Mouse (Mus musculus) liver, embryonic 15.5 days (tissue): ENCODE measurements around the gene Rhbdf1. TPM values are rescaled to one million over a fixed set of nuclear protein-coding genes. Genes with fewer than 3 reads are reported as not detected.

Experiments used
- ATAC-seq: fragments of 200-750 bp; cut with Nextera tagmentation; 2 replicates; pipeline ENCODE4 v1.8.0; 2017; ENCODE audit warnings: moderate number of reproducible peaks, mild to moderate bottlenecking, moderate library complexity; ENCODE audit not compliant: insufficient read depth
- H3K27ac ChIP-seq: fragments of 300-500 bp; sonication (generic); replicated peaks from 2 replicates; pipeline ENCODE4 v1.5.1; 2015; ENCODE audit warnings: mild to moderate bottlenecking, inconsistent platforms
- H3K27me3 ChIP-seq: fragments of 300-500 bp; sonication (generic); 2 replicates; pipeline ENCODE4 v1.6.1; 2015; ENCODE audit warnings: mild to moderate bottlenecking, inconsistent platforms
- H3K36me3 ChIP-seq: fragments of 300-500 bp; sonication (generic); replicated peaks from 2 replicates; pipeline ENCODE4 v1.6.1; 2015; ENCODE audit warnings: moderate library complexity, mild to moderate bottlenecking, inconsistent platforms
- H3K4me1 ChIP-seq: fragments of 300-500 bp; sonication (generic); replicated peaks from 2 replicates; pipeline ENCODE4 v1.6.1; 2015; ENCODE audit warnings: inconsistent platforms
- H3K4me2 ChIP-seq: fragments of 300-500 bp; sonication (generic); 2 replicates; pipeline ENCODE4 v1.6.1; 2015; ENCODE audit warnings: moderate library complexity, mild to moderate bottlenecking, inconsistent platforms
- H3K4me3 ChIP-seq: fragments of 300-500 bp; sonication (generic); replicated peaks from 2 replicates; pipeline ENCODE4 v1.5.1; 2015; ENCODE audit warnings: mild to moderate bottlenecking, inconsistent platforms
- H3K9ac ChIP-seq: fragments of 300-500 bp; sonication (generic); 2 replicates; pipeline ENCODE4 v1.6.1; 2015; ENCODE audit warnings: moderate library complexity, mild to moderate bottlenecking, inconsistent platforms
- H3K9me3 ChIP-seq: fragments of 300-500 bp; sonication (generic); replicated peaks from 2 replicates; pipeline ENCODE4 v1.6.1; 2016; ENCODE audit warnings: inconsistent platforms
- WGBS: fragments of 180-500 bp; shearing (Covaris S2); methylation state at CpG from one replicate; pipeline ENCODE4 v1.1.7; 2015; ENCODE audit warnings: mixed read lengths; ENCODE audit not compliant: insufficient replicate concordance; 5-methylcytosine and 5-hydroxymethylcytosine counted together
- polyA plus RNA-seq: library from polyadenylated mRNA; unstranded; fragments of >200 nt; fragmentation: Nextera tagmentation; extraction: Ambion mirVana; gene quantifications from 2 replicates; pipeline ENCODE4 v1.2.1, GENCODE M21; 2015

Gene Rhbdf1
- polyA plus RNA-seq, 1 experiment from 2014 or later, result 5.1 TPM

DNA sequence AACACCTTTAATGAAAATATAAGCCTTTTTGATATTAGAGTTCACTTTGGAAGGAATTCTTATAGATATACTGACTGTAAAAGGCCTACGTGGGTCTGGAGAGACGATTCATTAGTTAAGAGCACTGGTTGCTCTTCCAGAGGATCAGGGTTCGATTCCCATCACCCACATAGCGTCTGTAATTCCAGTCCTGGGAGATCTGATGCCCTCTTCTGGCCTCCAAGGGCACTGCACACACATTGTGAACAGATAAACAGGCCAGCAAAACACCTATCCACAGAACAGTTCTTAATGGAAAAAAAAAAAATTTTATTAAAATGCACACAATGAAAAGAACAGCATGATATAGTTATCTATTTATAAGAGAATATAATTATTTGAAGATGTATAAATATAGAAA lies 34.8 kb downstream of the Rhbdf1 start:
- H3K27ac ChIP-seq, result no peak overlapping the region
- no peak overlapping the region for H3K4me2 ChIP-seq
- H3K36me3 ChIP-seq, result no peaks in the 10 kb centered on the region
- H3K9ac ChIP-seq, result no peak overlapping the region
- H3K4me1 ChIP-seq, result peaks cover 3% of the 10 kb centered on the region
- H3K4me3 ChIP-seq, result no peak overlapping the region
- 63% methylated on average over 4 of the region's 4 CpGs for WGBS
- no peak for ATAC-seq
- no peaks in the 10 kb centered on the region for H3K9me3 ChIP-seq
- H3K27me3 ChIP-seq, result peaks cover 3% of the 10 kb centered on the region; the same call in 1 of the 2 replicates

DNA sequence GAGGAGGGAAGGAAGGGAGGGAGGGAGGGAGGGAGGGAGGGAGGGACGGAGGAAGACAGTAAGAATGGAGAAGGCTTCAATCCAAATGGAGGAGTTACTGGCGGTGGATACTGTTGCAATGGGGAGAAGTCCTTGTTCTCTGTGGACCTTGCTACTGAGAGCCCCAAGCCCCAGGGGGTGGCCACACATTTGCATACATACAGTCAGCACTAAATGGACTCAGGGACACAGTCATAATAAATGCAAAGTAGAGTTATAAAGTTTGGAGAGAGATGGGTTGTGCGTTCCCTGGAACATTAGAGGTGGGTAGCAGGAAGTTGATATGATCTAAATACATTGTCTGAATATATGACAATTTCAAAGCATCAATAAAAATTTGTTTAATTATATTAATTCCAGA lies 36.1 kb downstream of the Rhbdf1 start:
- H3K4me1 ChIP-seq, result peaks cover 3% of the 10 kb centered on the region
- H3K4me3 ChIP-seq, result no peak overlapping the region
- no peak overlapping the region for H3K4me2 ChIP-seq
- H3K27me3 ChIP-seq, result peaks cover 12% of the 10 kb centered on the region; the same call in 1 of the 2 replicates
- no peaks in the 10 kb centered on the region for H3K9me3 ChIP-seq
- 76% methylated on average over 3 of the region's 3 CpGs for WGBS
- H3K27ac ChIP-seq, result no peak overlapping the region
- no peaks in the 10 kb centered on the region for H3K36me3 ChIP-seq
- ATAC-seq, result no peak
- no peak overlapping the region for H3K9ac ChIP-seq

DNA sequence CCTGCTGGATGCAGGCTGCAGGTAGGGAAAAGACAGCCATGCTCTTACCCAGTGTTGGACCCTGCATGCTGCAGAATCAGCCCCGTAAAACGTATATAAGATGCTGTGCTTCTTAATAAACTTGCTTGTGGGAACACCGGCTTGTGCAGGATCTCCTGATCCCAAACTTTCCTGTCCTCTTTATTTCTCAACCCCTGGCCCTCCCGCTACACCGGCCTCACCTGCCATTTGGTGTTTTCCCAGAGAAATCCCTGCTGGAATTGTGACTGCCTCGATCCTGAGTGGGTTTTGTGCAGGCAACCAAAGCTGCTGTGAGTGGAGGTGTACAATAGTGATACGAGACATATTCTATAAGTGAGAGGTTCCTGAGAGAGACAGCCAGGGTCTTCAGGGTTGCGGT lies 37.6 kb downstream of the Rhbdf1 start:
- Histone ChIP-seq H3K9me3 (no peaks in the 10 kb centered on the region), H3K4me2 (no peak overlapping the region), H3K36me3 (no peaks in the 10 kb centered on the region), H3K27me3 (peaks cover 12% of the 10 kb centered on the region; the same call in 1 of the 2 replicates), H3K9ac (no peak overlapping the region), H3K4me3 (no peak overlapping the region), H3K27ac (no peak overlapping the region), H3K4me1 (peaks cover 3% of the 10 kb centered on the region)
- WGBS, result 75% methylated on average over 8 of the region's 8 CpGs
- ATAC-seq, result no peak

DNA sequence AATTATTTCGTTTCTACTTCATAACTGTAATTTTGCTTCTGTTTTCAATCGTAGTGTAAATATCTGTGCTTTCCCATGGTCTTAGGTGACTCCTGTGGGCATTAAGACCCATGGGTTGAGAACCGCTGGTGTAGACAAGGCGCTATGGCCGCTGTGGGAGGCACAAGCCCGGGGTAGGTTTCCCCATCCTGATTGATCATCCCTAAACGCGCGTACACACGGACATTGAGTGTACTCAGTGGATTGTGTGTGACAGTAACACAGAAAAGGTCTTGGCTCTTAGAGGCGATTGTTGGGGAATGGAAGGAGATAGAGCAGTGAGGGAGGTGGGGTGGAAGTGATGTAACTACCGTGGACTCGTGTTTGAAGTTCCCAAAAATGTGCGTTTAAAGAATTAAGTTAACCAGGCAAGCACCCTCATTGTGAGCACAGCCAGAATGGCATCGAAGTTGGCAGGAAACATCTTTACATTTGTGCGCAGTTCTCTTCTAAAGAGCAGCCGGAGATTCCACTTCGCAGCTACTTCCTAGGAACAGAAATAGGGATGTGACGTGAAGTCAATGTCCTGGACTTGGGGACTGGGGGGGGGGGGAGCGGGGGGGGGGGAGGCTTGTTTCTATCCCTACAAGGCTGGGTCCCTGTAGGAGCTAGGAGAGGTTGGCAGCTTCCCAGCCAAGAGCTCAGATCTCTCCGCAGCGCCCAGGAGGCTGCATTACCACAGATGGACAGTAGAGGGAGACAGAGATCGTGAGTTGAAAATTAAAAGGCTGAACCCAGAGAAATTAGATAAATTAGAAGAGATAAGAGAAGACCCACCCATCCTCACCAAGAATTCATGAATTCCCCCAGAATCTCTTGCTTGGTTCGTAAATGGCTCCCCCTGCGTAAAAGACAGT lies 39.9 kb downstream of the Rhbdf1 start:
- Histone ChIP-seq H3K36me3 (no peaks in the 10 kb centered on the region), H3K27me3 (peaks cover 12% of the 10 kb centered on the region; the same call in 1 of the 2 replicates), H3K9me3 (no peaks in the 10 kb centered on the region), H3K9ac (no peak overlapping the region), H3K27ac (no peak overlapping the region), H3K4me3 (no peak overlapping the region), H3K4me2 (no peak overlapping the region), H3K4me1 (peaks cover 3% of the 10 kb centered on the region)
- no peak for ATAC-seq
- 40% methylated on average over 24 of the region's 25 CpGs for WGBS

DNA sequence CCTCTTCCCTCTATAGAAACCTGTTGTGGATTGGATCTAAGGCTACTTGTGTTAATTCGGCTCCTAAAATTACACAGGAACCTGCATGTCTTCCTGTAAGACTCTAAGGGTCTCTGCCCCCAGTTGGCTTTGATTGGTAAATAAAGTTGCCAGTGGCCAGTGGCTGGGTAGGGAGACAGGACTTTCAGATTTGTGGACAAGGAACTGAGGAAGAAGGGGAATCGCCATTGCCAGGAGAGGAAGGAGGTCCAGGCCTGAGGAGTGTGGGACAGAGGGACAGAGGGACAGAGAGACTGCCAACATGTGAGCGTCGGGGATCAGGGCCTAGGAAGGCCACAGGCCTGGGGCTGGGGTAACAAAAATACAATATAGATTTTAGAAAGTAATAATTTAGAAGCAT lies 40.9 kb downstream of the Rhbdf1 start:
- Histone ChIP-seq H3K9me3 (no peaks in the 10 kb centered on the region), H3K4me2 (no peak overlapping the region), H3K27me3 (peaks cover 12% of the 10 kb centered on the region; the same call in 1 of the 2 replicates), H3K9ac (no peak overlapping the region), H3K4me3 (no peak overlapping the region), H3K27ac (no peak overlapping the region), H3K4me1 (peaks cover 3% of the 10 kb centered on the region), H3K36me3 (no peaks in the 10 kb centered on the region)
- no peak for ATAC-seq
- WGBS, result 65% methylated on average over 4 of the region's 4 CpGs

DNA sequence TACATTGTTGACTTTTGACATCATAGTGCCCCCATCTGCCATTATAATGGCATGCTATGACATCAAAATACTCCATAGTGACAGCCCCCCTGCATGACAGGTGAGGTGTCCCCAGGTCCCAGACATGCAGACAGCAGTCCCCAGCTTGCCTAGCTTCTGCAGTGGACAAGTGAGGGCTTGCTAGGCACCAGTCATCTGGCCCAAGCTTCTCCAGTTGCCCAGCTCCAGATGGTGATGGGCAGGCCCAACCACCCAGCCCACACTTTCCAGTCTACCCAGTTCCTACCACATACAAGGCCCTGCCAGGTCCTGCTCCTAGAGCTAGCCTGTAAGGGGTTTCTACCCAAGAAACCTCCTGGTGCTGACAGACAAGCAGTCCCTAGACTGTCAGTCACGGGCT lies 43.6 kb downstream of the Rhbdf1 start:
- no peak overlapping the region for H3K27ac ChIP-seq
- no peaks in the 10 kb centered on the region for H3K9me3 ChIP-seq
- H3K4me3 ChIP-seq, result no peak overlapping the region
- 58% methylated on average over 1 of the region's 1 CpGs for WGBS
- H3K4me2 ChIP-seq, result no peak overlapping the region
- H3K36me3 ChIP-seq, result no peaks in the 10 kb centered on the region
- H3K27me3 ChIP-seq, result 0 out of 2 replicates have a peak, but pooled peaks cover 9% of the 10 kb centered on the region
- H3K4me1 ChIP-seq, result peaks cover 3% of the 10 kb centered on the region
- no peak for ATAC-seq
- no peak overlapping the region for H3K9ac ChIP-seq

DNA sequence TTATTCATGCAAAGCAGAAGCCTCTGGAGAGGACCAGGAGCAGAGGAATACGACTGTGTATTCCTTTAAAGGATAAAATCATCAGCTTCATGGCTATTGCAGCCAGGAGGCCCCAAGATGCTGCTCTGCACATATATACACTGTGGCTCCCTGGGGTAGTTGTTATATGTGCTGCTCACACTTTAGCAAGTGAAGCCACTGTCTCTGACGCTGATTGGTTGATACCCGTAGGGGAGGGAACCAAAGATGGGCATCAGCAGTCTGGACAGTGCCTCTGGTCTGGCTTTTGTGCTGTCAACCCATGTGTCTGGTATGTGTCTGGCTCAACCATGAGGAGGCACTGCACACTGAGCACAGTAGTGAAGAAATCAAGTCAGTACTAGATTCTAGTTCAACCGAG lies 55.4 kb downstream of the Rhbdf1 start:
- Histone ChIP-seq H3K27me3 (peaks cover 5% of the 10 kb centered on the region), H3K4me1 (no peaks in the 10 kb centered on the region), H3K9ac (no peak overlapping the region), H3K27ac (no peak overlapping the region), H3K4me3 (no peak overlapping the region), H3K4me2 (no peak overlapping the region), H3K36me3 (no peaks in the 10 kb centered on the region), H3K9me3 (no peaks in the 10 kb centered on the region)
- no peak for ATAC-seq
- WGBS, result 54% methylated on average over 4 of the region's 4 CpGs

DNA sequence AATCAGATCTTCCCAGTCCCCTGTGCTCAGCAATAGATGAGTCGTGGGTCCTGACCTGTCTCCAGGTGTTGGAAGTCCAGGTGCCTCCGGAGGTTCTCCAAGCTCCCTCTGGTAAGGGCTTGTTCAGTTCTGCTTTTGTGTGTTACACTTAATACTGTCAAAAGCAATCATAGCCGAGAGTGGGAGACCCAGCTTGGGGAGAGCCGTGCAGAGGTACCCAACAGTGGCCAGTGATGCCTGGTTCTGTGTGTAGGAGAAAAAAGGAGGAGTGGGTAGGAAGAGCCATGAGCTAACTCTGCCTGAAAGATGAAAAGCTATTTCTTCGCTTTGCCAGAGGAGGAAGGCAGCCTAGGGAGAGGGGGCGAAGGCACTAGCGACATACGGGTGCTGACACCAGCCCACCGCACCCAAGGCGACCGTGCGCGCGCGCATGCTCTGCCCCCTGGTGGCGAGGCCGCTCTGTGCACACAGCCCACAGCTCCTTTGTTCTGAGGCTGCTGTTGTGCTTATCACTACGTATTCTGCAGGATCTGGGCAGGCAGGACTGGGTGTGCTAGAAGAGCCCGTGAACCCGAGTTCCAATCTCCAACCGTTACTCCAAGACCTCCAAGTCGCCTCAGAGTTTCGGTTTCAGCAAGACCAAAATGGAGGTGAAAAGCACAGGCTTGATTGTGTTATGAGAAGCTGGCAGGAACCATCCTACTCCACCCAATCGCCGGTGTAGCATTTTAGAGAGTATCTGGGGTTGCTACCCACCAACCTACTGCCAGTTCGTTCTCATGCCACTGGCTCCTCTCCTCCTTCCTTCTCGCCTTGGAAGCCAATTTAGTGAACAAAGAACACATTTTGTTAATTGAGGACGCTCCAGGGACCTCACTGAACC lies 59.9 kb downstream of the Rhbdf1 start:
- no peaks in the 10 kb centered on the region for H3K4me1 ChIP-seq
- H3K4me3 ChIP-seq, result no peak overlapping the region
- WGBS, result 11% methylated on average over 28 of the region's 28 CpGs
- no peak overlapping the region for H3K9ac ChIP-seq
- peak overlapping the region; percentile 23; the same call in 1 of the 2 replicates for H3K4me2 ChIP-seq
- peaks cover 22% of the 10 kb centered on the region for H3K27me3 ChIP-seq
- H3K9me3 ChIP-seq, result no peaks in the 10 kb centered on the region
- H3K36me3 ChIP-seq, result no peaks in the 10 kb centered on the region
- no peak for ATAC-seq
- no peak overlapping the region for H3K27ac ChIP-seq

DNA sequence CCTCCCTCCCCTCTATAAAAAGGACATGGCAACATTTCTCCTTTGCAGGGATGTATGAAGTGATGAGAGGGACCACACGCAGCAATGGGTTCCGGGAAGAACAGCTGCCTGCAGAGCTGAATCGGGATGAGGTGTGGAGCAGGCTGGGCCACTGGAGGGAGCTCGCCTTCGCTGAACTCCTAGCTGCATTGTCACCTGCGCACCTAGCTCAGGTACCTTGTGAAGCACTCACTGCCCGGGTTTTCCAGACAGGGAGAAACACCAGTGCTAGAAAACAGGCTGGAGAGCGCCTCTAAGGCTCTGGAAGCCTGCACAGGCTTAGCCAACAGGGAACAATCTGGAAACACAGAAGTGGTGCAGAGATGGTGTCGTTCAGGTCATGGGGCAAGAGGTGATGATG lies 60.6 kb downstream of the Rhbdf1 start:
- Histone ChIP-seq H3K9me3 (no peaks in the 10 kb centered on the region), H3K27ac (no peak overlapping the region), H3K27me3 (peaks cover 22% of the 10 kb centered on the region), H3K4me2 (no peak overlapping the region), H3K4me3 (no peak overlapping the region), H3K9ac (no peak overlapping the region), H3K4me1 (no peaks in the 10 kb centered on the region), H3K36me3 (no peaks in the 10 kb centered on the region)
- WGBS, result 10% methylated on average over 9 of the region's 9 CpGs
- no peak for ATAC-seq

DNA sequence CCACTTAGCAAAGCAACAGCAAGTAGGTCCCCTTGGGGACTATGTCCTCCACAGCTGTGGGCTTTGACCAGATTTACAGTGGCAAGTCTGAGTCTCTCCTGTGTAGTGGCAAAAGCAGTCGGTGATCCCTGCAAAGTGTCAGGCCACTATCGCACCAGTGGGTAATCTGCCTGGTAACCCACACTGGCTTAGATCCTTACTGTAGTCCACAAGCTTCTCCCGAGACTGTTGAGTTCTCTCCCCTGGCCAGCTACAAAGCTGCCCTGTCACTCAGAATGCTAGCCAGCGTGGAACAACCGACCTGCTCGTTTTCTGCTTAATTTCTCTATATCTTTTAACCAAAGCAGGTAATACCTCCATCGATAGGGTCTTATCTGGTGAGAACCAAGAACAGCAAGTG lies 61.8 kb downstream of the Rhbdf1 start:
- Histone ChIP-seq H3K4me1 (no peaks in the 10 kb centered on the region), H3K36me3 (no peaks in the 10 kb centered on the region), H3K27me3 (peaks cover 22% of the 10 kb centered on the region), H3K9me3 (no peaks in the 10 kb centered on the region), H3K4me2 (no peak overlapping the region), H3K27ac (no peak overlapping the region), H3K4me3 (no peak overlapping the region), H3K9ac (no peak overlapping the region)
- ATAC-seq, result no peak
- WGBS, result 49% methylated on average over 7 of the region's 7 CpGs
